Mouse (Mus musculus) MEL (cell line): ENCODE results near the gene Lbp.

Source experiments
- CHD2 ChIP-seq: IDR thresholded peaks from 2 replicates; pipeline ENCODE4 v1.6.1; 2011; ENCODE audit warnings: low read length, improper control_type of control experiment
- CTCF ChIP-seq, 3 experiments: IDR thresholded peaks in 2 of 3; conservative IDR thresholded peaks in 1 of 3; 2 replicates each; pipeline ENCODE4 v1.5.1; 2011 to 2012; ENCODE audit warnings: low read length in 3 of 3, low read depth in 2 of 3, mild to moderate bottlenecking in 2 of 3, improper control_type of control experiment in 1 of 3, inconsistent platforms in 1 of 3, mixed read lengths in 1 of 3, moderate library complexity in 1 of 3; ENCODE audit not compliant: control insufficient read depth in 1 of 3, insufficient read depth in 1 of 3, poor library complexity in 1 of 3, severe bottlenecking in 1 of 3
- ELF1 ChIP-seq: IDR thresholded peaks from 2 replicates; pipeline ENCODE4 v1.6.1; 2014; ENCODE audit warnings: low read depth, mild to moderate bottlenecking, inconsistent platforms, low read length, improper control_type of control experiment, moderate library complexity
- ETS1 ChIP-seq: IDR thresholded peaks from 2 replicates; pipeline ENCODE4 v1.6.1; 2012; ENCODE audit warnings: low read depth, mild to moderate bottlenecking, inconsistent platforms, low read length, improper control_type of control experiment, moderate library complexity
- GABPA ChIP-seq: IDR thresholded peaks from 2 replicates; pipeline ENCODE4 v1.6.1; 2012; ENCODE audit warnings: low read depth, mild to moderate bottlenecking, inconsistent platforms, low read length, improper control_type of control experiment, moderate library complexity
- HCFC1 ChIP-seq: IDR thresholded peaks from 2 replicates; pipeline ENCODE4 v1.6.1; 2012; ENCODE audit warnings: low read depth, mild to moderate bottlenecking, inconsistent platforms, low read length, improper control_type of control experiment, moderate library complexity
- KAT2A ChIP-seq: conservative IDR thresholded peaks from 2 replicates; pipeline ENCODE4 v1.6.1; 2012; ENCODE audit warnings: low read depth, low read length, improper control_type of control experiment, inconsistent platforms
- MEF2A ChIP-seq: IDR thresholded peaks from 2 replicates; pipeline ENCODE4 v1.6.1; 2014; ENCODE audit warnings: low read depth, mild to moderate bottlenecking, inconsistent platforms, low read length, improper control_type of control experiment; ENCODE audit not compliant: poor library complexity, insufficient replicate concordance, severe bottlenecking; ENCODE audit errors: extremely low read depth
- NELFE ChIP-seq: IDR thresholded peaks from 2 replicates; pipeline ENCODE4 v1.6.1; 2011; ENCODE audit warnings: low read depth, low read length, improper control_type of control experiment
- POLR2A ChIP-seq, 2 experiments: IDR thresholded peaks; 2 replicates each; pipeline ENCODE4 v1.6.1; 2011 to 2012; ENCODE audit warnings: low read length in 2 of 2, mild to moderate bottlenecking in 2 of 2, control low read depth in 1 of 2, improper control_type of control experiment in 1 of 2, low read depth in 1 of 2, moderate library complexity in 1 of 2; ENCODE audit not compliant: control insufficient read depth in 1 of 2, insufficient read depth in 1 of 2, poor library complexity in 1 of 2
- TBP ChIP-seq: IDR thresholded peaks from 2 replicates; pipeline ENCODE4 v1.8.0; 2011; ENCODE audit warnings: low read depth, low read length, improper control_type of control experiment
- ZKSCAN1 ChIP-seq: IDR thresholded peaks from 2 replicates; pipeline ENCODE4 v1.6.1; 2012; ENCODE audit warnings: low read depth, mild to moderate bottlenecking, inconsistent platforms, low read length, improper control_type of control experiment, moderate library complexity
- ZNF384 ChIP-seq: IDR thresholded peaks from 2 replicates; pipeline ENCODE4 v1.6.1; 2012; ENCODE audit warnings: low read depth, mild to moderate bottlenecking, inconsistent platforms, low read length, improper control_type of control experiment

DNA sequence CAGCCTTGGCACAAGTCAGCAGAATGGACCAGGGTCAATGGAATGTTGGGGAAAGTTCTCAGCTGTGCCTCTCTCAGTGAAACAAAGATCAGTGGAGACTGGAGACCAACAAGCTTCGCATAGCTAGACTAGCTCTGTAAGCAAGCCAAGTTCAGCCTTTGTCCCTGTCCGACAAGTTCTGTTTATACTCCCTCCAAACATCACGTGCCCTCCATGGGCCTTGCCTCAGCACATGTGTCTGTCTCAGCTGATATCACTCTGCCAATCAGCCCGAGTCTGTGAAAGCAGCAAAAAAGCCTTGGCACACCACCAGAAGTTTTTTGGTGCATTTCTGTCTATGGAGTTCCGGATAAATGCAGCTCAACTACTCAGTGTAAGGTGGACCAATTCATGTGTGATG is 66.8 kb downstream of the Lbp start:
- TF ChIP-seq CTCF (IDR thresholded peaks at IDR 0.05 in 2 of 3, conservative IDR thresholded peaks at IDR 0.05 in 1 of 3; ENCODE audit: control insufficient read depth in 1 of 3, insufficient read depth in 1 of 3, low read depth in 2 of 3, low read length in 3 of 3, poor library complexity in 1 of 3, severe bottlenecking in 1 of 3) (no peak), ZKSCAN1 (no peak), HCFC1 (no peak), POLR2A (IDR thresholded peaks at IDR 0.05; ENCODE audit: control insufficient read depth in 1 of 2, insufficient read depth in 1 of 2, low read depth in 1 of 2, low read length in 2 of 2, poor library complexity in 1 of 2) (no peak), ELF1 (no peak), KAT2A (no peak), CHD2 (no peak), ZNF384 (no peak), TBP (0 out of 2 replicates have a peak, but pooled peaks have one; percentile 31), MEF2A (no peak), GABPA (no peak), NELFE (no peak), ETS1 (peak; percentile 90)
